Mouse (Mus musculus) neural tube, embryonic 14.5 days (tissue): ENCODE measurements around the gene Cartpt. TPM values are rescaled to one million over a fixed set of nuclear protein-coding genes. Genes with fewer than 3 reads are reported as not detected.
A peak's percentile ranks its signal among the peaks of the same experiment; 100 is the strongest.

ENCODE experiments used
- ATAC-seq: fragments of 200-750 bp; cut with Nextera tagmentation; 2 replicates; pipeline ENCODE4 v1.8.0; 2017; ENCODE audit warnings: low read depth, mild to moderate bottlenecking, moderate TSS enrichment, moderate library complexity
- H3K27ac ChIP-seq: fragments of 300-500 bp; sonication (generic); 2 replicates; pipeline ENCODE4 v1.5.1; 2014; ENCODE audit warnings: low read depth, mild to moderate bottlenecking, control low read depth, low read length, moderate library complexity, mixed read lengths
- H3K27me3 ChIP-seq: fragments of 300-500 bp; sonication (generic); 2 replicates; pipeline ENCODE4 v1.6.1; 2014; ENCODE audit warnings: low read length; ENCODE audit not compliant: control insufficient read depth, insufficient read depth
- H3K36me3 ChIP-seq: fragments of 300-500 bp; sonication (generic); 2 replicates; pipeline ENCODE4 v1.6.1; 2014; ENCODE audit warnings: low read length, mixed read lengths; ENCODE audit not compliant: control insufficient read depth, insufficient read depth
- H3K4me1 ChIP-seq: fragments of 300-500 bp; sonication (generic); 2 replicates; pipeline ENCODE4 v1.6.1; 2014; ENCODE audit warnings: low read length; ENCODE audit not compliant: control insufficient read depth, insufficient read depth
- H3K4me2 ChIP-seq: fragments of 300-500 bp; sonication (generic); 2 replicates; pipeline ENCODE4 v1.6.1; 2014; ENCODE audit warnings: mild to moderate bottlenecking, low read depth, low read length, control low read depth
- H3K4me3 ChIP-seq: fragments of 300-500 bp; sonication (generic); 2 replicates; pipeline ENCODE4 v1.5.1; 2014; ENCODE audit warnings: low read depth, low read length, control low read depth, mixed read lengths
- H3K9ac ChIP-seq: fragments of 300-500 bp; sonication (generic); replicated peaks from 2 replicates; pipeline ENCODE4 v1.6.1; 2014; ENCODE audit warnings: low read depth, mild to moderate bottlenecking, control low read depth, low read length, mixed read lengths
- H3K9me3 ChIP-seq: fragments of 300-500 bp; sonication (generic); 2 replicates; pipeline ENCODE4 v1.6.1; 2016; ENCODE audit warnings: low read length; ENCODE audit not compliant: control insufficient read depth
- WGBS: fragments of 180-500 bp; shearing (Covaris S2); extraction: QIAGEN DNeasy Blood & Tissue Kit; methylation state at CpG from one replicate; pipeline ENCODE4 v1.1.7; 2014; 5-methylcytosine and 5-hydroxymethylcytosine counted together
- polyA plus RNA-seq: library from polyadenylated mRNA; unstranded; fragments of >200 nt; fragmentation: Nextera tagmentation; extraction: Ambion mirVana; gene quantifications from 2 replicates; pipeline ENCODE4 v1.2.1, GENCODE M21; 2014

Gene Cartpt
- 65.5 and 114 TPM in 2 replicates for polyA plus RNA-seq

DNA sequence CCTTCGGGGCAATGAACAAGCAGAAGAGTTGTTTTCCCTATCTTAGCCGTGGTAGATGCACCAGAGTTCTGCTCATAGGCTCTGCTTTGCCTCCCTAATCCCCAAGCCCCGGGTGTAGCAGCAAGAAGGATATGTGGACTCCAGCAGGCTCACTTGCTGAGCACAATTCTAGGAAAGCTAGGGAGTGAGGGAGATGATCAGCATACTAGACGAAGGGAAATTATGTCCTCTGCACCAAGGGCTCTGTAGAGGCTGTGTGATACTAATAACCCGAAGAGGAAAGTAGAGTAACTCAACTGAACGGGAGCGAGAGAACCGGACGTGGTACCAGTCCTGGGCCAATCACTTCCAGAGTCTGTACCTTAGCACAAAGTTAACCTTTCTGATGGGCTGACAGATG lies at the start of gene Cartpt:
Gene Cartpt, minus strand, starts transcription at position 127 of the 400 bp plus-strand sequence.
- H3K9ac ChIP-seq: no peak within 1 kb of the TSS; the same call in 1 of the 2 replicates
- no peaks in the 10 kb centered on the region for H3K36me3 ChIP-seq
- H3K27me3 ChIP-seq: peaks cover 17% of the 10 kb centered on the region
- H3K4me2 ChIP-seq: peak within 1 kb of the TSS; percentile 58
- ATAC-seq: peak; percentile 28; the same call in 1 of the 2 replicates
- 41% methylated on average over 9 of the region's 9 CpGs for WGBS
- no peaks in the 10 kb centered on the region for H3K9me3 ChIP-seq
- 0 out of 2 replicates have a peak, but pooled peaks cover 3% of the 10 kb centered on the region for H3K4me1 ChIP-seq
- peak within 1 kb of the TSS; percentile 31 for H3K4me3 ChIP-seq
- no peak within 1 kb of the TSS for H3K27ac ChIP-seq

DNA sequence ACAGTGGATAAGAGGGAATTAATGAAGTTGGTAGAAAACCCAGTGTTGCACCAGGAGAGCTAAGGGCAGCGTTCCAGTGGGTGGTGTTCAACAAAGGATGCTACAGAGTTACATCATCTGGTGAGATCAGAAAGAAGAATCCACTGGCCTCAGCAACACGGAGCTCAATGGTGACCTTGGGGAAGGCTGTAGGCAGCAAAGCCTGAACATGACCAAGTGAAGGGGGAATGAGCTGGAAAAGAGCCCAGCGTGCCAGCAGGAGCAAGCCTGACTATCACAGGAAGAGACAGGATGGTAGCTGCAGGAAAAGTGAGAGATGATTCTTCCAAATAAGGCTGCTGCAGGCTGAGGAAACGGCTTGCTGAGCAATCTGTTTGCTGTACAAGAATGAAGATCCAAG lies 46.5 kb upstream of the Cartpt start:
- no peaks in the 10 kb centered on the region for H3K36me3 ChIP-seq
- H3K27me3 ChIP-seq: no peaks in the 10 kb centered on the region
- WGBS: 88% methylated on average over 4 of the region's 4 CpGs
- H3K9ac ChIP-seq: no peak overlapping the region
- no peak overlapping the region for H3K4me3 ChIP-seq
- no peak overlapping the region for H3K27ac ChIP-seq
- H3K9me3 ChIP-seq: no peaks in the 10 kb centered on the region
- ATAC-seq: no peak
- H3K4me2 ChIP-seq: no peak overlapping the region
- no peaks in the 10 kb centered on the region for H3K4me1 ChIP-seq

- Histone ChIP-seq H3K4me1 (peaks cover 6% of the 10 kb centered on the region; the same call in 1 of the 2 replicates), H3K27me3 (no peaks in the 10 kb centered on the region), H3K27ac (no peak overlapping the region), H3K9me3 (no peaks in the 10 kb centered on the region), H3K9ac (no peak overlapping the region), H3K4me3 (no peak overlapping the region), H3K4me2 (no peak overlapping the region), H3K36me3 (no peaks in the 10 kb centered on the region)
- no peak for ATAC-seq
- WGBS: 95% methylated on average over 2 of the region's 2 CpGs
These were observed 42.6 kb upstream of the Cartpt start for GRCm38 (mm10) chr13:99943525-99943924.

GRCm38 (mm10) chr13:99940601-99941000 lies 39.7 kb upstream of the Cartpt start:
- Histone ChIP-seq H3K27me3 (no peaks in the 10 kb centered on the region), H3K4me1 (peaks cover 6% of the 10 kb centered on the region; the same call in 1 of the 2 replicates), H3K4me2 (no peak overlapping the region), H3K27ac (no peak overlapping the region), H3K9ac (no peak overlapping the region), H3K9me3 (no peaks in the 10 kb centered on the region), H3K36me3 (no peaks in the 10 kb centered on the region), H3K4me3 (no peak overlapping the region)
- 19% methylated on average over 2 of the region's 2 CpGs for WGBS
- ATAC-seq: peak; percentile 90; the same call in 1 of the 2 replicates

DNA sequence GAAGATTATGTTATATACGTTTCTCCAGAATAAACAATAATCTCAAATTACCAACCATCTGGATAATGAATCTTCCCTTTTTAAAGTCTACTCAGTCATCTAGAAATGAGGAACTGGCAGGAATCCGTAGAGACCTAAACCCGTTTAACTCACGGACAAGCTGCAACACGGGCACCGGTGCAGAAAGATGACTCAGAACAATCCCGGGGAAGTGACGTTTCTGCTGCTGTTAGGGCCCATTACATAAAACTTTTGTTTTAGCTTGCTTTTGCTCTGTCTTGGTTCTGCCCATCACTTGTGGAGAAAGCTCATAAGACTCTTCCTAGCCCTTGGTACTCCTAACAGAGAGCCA lies 38.4 kb upstream of the Cartpt start:
- no peak overlapping the region for H3K9ac ChIP-seq
- peaks cover 6% of the 10 kb centered on the region; the same call in 1 of the 2 replicates for H3K4me1 ChIP-seq
- H3K36me3 ChIP-seq: no peaks in the 10 kb centered on the region
- WGBS: 61% methylated on average over 8 of the region's 8 CpGs
- no peak for ATAC-seq
- no peaks in the 10 kb centered on the region for H3K9me3 ChIP-seq
- no peak overlapping the region for H3K27ac ChIP-seq
- no peaks in the 10 kb centered on the region for H3K27me3 ChIP-seq
- H3K4me3 ChIP-seq: no peak overlapping the region
- H3K4me2 ChIP-seq: no peak overlapping the region

DNA sequence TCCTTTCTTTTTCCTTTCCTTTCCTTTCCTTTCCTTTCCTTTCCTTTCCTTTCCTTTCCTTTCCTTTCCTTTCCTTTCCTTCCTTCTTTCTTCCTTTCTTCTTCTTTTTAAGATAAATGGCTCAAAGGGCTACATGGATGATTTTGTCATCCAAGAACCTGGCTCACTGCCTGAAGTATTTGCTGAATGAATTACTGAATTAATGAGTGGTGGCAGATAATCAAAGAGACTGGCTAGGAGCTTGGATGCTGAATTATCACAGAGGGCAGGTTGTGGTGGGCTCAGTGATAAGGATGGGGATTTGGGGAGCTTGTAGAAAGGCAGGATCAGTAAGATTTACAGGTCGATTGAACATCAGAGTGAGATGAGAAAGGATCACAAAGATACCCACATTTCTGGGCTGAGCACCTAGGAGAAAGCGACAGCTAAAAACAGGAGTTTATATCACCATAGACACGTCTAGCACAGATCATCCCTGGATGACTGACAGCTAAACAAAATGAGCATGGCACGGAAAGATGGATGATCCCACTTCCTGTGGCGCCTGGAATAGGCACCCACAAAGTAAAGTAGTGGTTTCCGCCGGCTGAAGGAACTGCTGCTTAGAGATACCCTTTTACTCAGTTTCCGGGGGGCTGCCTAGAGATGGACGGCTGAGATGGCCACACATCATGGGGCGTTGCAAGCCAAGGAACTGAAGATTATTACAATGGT lies 37.9 kb upstream of the Cartpt start:
- no peaks in the 10 kb centered on the region for H3K9me3 ChIP-seq
- ATAC-seq: no peak
- H3K4me3 ChIP-seq: no peak overlapping the region
- H3K27ac ChIP-seq: no peak overlapping the region
- no peak overlapping the region for H3K9ac ChIP-seq
- WGBS: 78% methylated on average over 10 of the region's 10 CpGs
- H3K4me2 ChIP-seq: no peak overlapping the region
- no peaks in the 10 kb centered on the region for H3K27me3 ChIP-seq
- peaks cover 6% of the 10 kb centered on the region; the same call in 1 of the 2 replicates for H3K4me1 ChIP-seq
- no peaks in the 10 kb centered on the region for H3K36me3 ChIP-seq

DNA sequence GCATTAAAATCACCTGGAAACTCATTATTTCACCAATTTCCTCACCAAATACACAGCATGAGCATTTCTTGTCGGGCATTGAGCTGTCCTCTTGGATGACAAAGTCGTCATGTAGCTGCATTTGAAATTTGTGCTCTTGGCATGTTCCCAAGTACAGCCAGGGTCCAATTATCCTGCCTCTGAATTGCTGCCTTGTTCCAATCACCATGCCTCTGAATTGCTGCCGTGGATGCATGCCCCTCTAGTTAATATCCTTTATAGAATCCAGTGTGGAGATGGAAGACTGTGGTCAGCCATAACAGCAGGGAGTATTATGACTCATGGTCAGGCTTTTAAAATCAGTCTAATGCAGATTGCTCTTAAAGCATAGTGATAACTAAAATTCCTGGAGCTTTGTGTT lies 36.9 kb upstream of the Cartpt start:
- ATAC-seq: no peak; the same call in 1 of the 2 replicates
- WGBS: 19% methylated on average over 3 of the region's 3 CpGs
- peaks cover 6% of the 10 kb centered on the region; the same call in 1 of the 2 replicates for H3K4me1 ChIP-seq
- H3K9ac ChIP-seq: no peak overlapping the region
- H3K4me2 ChIP-seq: no peak overlapping the region
- H3K9me3 ChIP-seq: no peaks in the 10 kb centered on the region
- no peak overlapping the region for H3K4me3 ChIP-seq
- no peak overlapping the region for H3K27ac ChIP-seq
- no peaks in the 10 kb centered on the region for H3K36me3 ChIP-seq
- H3K27me3 ChIP-seq: no peaks in the 10 kb centered on the region

DNA sequence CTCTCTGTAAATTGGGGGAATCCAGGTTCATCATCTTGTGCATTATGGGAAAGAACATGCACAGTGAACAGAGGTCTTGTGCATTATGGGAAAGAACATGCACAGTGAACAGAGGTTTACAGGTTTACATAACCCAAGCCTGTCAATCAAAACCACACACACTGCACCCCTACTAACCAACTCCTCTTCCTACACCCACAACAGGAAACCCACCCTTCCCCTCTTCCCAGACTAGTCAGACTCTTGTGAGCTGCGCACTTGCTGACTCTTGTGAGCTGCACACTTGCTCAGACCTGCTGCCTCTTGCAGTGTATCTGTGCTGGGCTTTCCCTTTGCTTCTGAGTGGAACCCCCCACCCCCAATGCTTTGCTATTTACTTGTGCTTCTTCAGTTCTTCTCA lies 31.5 kb upstream of the Cartpt start:
- peak; percentile 17; the same call in 1 of the 2 replicates for ATAC-seq
- 100% methylated on average over 1 of the region's 1 CpGs for WGBS
- no peak overlapping the region for H3K9ac ChIP-seq
- H3K4me2 ChIP-seq: no peak overlapping the region
- H3K27me3 ChIP-seq: no peaks in the 10 kb centered on the region
- no peaks in the 10 kb centered on the region for H3K36me3 ChIP-seq
- no peaks in the 10 kb centered on the region for H3K9me3 ChIP-seq
- H3K27ac ChIP-seq: no peak overlapping the region
- H3K4me3 ChIP-seq: no peak overlapping the region
- no peaks in the 10 kb centered on the region for H3K4me1 ChIP-seq

GRCm38 (mm10) chr13:99931502-99931901 lies 30.6 kb upstream of the Cartpt start:
- Histone ChIP-seq H3K27ac (no peak overlapping the region), H3K9me3 (no peaks in the 10 kb centered on the region), H3K9ac (no peak overlapping the region), H3K36me3 (no peaks in the 10 kb centered on the region), H3K4me1 (no peaks in the 10 kb centered on the region), H3K4me3 (no peak overlapping the region), H3K4me2 (no peak overlapping the region), H3K27me3 (no peaks in the 10 kb centered on the region)
- WGBS: 62% methylated on average over 6 of the region's 6 CpGs
- ATAC-seq: no peak
